Mouse (Mus musculus) heart, embryonic 12.5 days (tissue): ENCODE measurements around the gene Mapkap1. TPM values are rescaled to one million over a fixed set of nuclear protein-coding genes. Genes with fewer than 3 reads are reported as not detected.

Experiments
- ATAC-seq: fragments of 200-750 bp; cut with Nextera tagmentation; 2 replicates; pipeline ENCODE4 v1.8.0; 2017; ENCODE audit warnings: moderate TSS enrichment, moderate library complexity; ENCODE audit not compliant: insufficient number of reproducible peaks, low FRiP score
- H3K27ac ChIP-seq: fragments of 300-500 bp; sonication (generic); 2 replicates; pipeline ENCODE4 v1.5.1; 2016; ENCODE audit warnings: mild to moderate bottlenecking, moderate library complexity; ENCODE audit not compliant: poor library complexity, severe bottlenecking
- H3K27me3 ChIP-seq: fragments of 300-500 bp; sonication (generic); replicated peaks from 2 replicates; pipeline ENCODE4 v1.6.1; 2016; ENCODE audit warnings: mild to moderate bottlenecking, moderate library complexity
- H3K36me3 ChIP-seq: fragments of 300-500 bp; sonication (generic); 2 replicates; pipeline ENCODE4 v1.6.1; 2016; ENCODE audit warnings: mild to moderate bottlenecking, moderate library complexity
- H3K4me1 ChIP-seq: fragments of 300-500 bp; sonication (generic); replicated peaks from 2 replicates; pipeline ENCODE4 v1.6.1; 2016; ENCODE audit warnings: mild to moderate bottlenecking
- H3K4me2 ChIP-seq: fragments of 300-500 bp; sonication (generic); 2 replicates; pipeline ENCODE4 v1.6.1; 2016; ENCODE audit warnings: mild to moderate bottlenecking, moderate library complexity
- H3K4me3 ChIP-seq: fragments of 300-500 bp; sonication (generic); 2 replicates; pipeline ENCODE4 v1.5.1; 2016; ENCODE audit warnings: mild to moderate bottlenecking
- H3K9ac ChIP-seq: fragments of 300-500 bp; sonication (generic); 2 replicates; pipeline ENCODE4 v1.6.1; 2016; ENCODE audit warnings: mild to moderate bottlenecking, moderate library complexity
- H3K9me3 ChIP-seq: fragments of 300-500 bp; sonication (generic); replicated peaks from 2 replicates; pipeline ENCODE4 v1.6.1; 2016; ENCODE audit warnings: mild to moderate bottlenecking, moderate library complexity
- WGBS: fragments of 180-500 bp; shearing (Covaris S2); methylation state at CpG from one replicate; pipeline ENCODE4 v1.1.7; 2016; 5-methylcytosine and 5-hydroxymethylcytosine counted together
- polyA plus RNA-seq: library from polyadenylated mRNA; unstranded; fragments of >200 nt; fragmentation: Nextera tagmentation; extraction: Ambion mirVana; gene quantifications from 2 replicates; pipeline ENCODE4 v1.2.1, GENCODE M21; 2016

Gene Mapkap1
- polyA plus RNA-seq, 1 experiment from 2014 or later: 63.4 TPM

DNA sequence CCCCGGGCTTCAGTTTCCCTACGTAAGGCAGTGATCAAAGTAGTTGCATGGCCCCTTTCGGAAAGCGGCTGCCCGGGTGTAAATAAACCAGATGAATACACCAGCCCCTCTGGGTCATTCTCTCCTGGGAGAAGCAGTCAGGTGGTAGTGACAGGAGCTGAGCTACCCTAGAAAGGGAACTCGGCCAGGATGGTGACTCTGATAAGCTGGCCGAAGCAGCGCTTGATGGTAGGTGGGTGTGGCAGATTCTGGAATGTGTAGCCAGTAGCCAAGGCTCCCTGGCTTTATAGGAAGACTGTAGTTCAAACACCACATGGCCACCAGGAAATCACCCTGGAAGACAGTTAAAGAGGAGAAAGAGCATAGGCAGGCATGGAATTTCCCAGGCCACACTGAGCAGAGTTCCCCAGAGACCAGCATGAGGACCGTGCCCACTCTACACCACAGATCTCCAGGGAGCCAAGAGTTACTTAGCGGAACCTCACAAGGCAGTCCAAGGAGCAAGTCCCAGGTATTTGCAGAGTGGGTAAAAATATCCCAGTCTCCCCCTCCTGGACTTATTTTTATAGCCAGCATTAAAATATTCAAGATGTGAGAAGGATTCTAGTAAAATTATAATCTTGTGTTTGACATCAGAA is 214.3 kb downstream of the Mapkap1 start:
- 0 out of 2 replicates have a peak, but pooled peaks have one; percentile 44 for ATAC-seq
- Histone ChIP-seq H3K9ac (no peak overlapping the region), H3K27me3 (no peaks in the 10 kb centered on the region), H3K4me3 (no peak overlapping the region), H3K9me3 (no peaks in the 10 kb centered on the region), H3K36me3 (peaks cover 19% of the 10 kb centered on the region), H3K4me2 (no peak overlapping the region), H3K27ac (no peak overlapping the region), H3K4me1 (peaks cover 39% of the 10 kb centered on the region)
- WGBS: 44% methylated on average over 10 of the region's 10 CpGs

DNA sequence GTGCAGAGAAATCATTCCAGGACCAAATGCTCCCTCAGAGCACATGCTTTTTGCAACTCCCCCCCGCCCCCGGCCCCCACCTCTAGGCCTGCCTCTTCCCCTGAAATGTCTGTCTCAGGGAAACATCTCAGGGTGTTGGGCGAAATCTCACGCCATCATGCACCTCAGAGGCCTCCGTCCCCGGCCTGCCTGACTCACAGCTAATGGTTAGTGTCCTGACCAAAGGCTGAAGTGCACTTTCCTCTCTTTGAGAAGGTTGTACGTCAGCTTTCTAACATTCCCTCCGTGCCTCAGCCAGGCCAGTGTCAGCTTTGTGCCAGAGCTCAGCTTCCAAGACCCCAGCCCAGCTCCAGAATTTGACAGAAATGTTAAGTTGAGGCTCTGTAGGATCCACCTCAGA is 214.9 kb downstream of the Mapkap1 start:
- WGBS: 71% methylated on average over 8 of the region's 8 CpGs
- Histone ChIP-seq H3K27ac (no peak overlapping the region), H3K9me3 (no peaks in the 10 kb centered on the region), H3K27me3 (no peaks in the 10 kb centered on the region), H3K9ac (no peak overlapping the region), H3K4me1 (peaks cover 39% of the 10 kb centered on the region), H3K4me3 (no peak overlapping the region), H3K36me3 (peaks cover 19% of the 10 kb centered on the region), H3K4me2 (no peak overlapping the region)
- ATAC-seq: no peak

DNA sequence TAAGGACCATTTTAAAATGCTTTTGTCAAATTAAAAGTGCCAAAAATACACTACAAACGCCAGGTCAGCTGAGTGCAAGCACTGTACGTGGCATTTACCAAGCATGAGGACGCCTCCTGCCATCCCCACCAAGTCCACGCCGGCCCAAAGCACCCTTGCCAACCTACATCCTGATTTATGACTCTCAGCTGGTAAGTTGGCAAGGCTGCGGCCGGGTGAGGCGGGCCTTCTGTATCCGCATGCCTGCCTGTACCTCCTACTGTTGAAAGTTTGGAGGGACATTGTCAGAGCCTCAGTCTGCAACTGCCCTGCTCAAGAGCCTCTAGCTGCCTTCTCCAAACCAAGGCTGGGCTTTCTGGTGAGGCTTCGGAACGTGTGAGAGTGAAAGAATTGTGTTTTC is 215.9 kb downstream of the Mapkap1 start:
- no peak overlapping the region for H3K4me2 ChIP-seq
- no peak overlapping the region for H3K27ac ChIP-seq
- no peaks in the 10 kb centered on the region for H3K9me3 ChIP-seq
- H3K4me1 ChIP-seq: peaks cover 46% of the 10 kb centered on the region
- WGBS: 89% methylated on average over 11 of the region's 11 CpGs
- H3K27me3 ChIP-seq: no peaks in the 10 kb centered on the region
- H3K4me3 ChIP-seq: no peak overlapping the region
- no peak overlapping the region for H3K9ac ChIP-seq
- H3K36me3 ChIP-seq: peaks cover 19% of the 10 kb centered on the region
- ATAC-seq: no peak

DNA sequence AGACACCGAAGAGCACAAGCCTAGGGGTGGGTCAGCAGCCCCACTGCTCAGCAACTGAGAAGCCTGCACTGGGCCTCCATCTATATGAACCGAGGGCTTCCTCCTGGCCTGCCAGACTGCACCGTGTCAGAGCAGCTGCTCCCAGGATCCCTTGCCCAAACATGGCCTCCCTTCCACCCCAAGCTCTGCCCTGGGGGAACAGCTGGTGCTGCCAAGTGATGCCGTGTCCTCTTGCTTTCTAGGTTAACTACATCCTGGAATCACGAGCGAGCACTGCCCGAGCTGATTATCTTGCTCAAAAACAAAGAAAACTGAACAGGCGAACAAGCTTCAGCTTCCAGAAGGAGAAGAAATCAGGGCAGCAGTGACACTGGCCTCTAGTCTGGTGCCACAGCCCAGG is 216.6 kb downstream of the Mapkap1 start:
- no peak overlapping the region for H3K4me3 ChIP-seq
- no peak overlapping the region for H3K9ac ChIP-seq
- H3K36me3 ChIP-seq: peaks cover 19% of the 10 kb centered on the region
- peaks cover 45% of the 10 kb centered on the region for H3K4me1 ChIP-seq
- WGBS: 81% methylated on average over 8 of the region's 8 CpGs
- H3K9me3 ChIP-seq: no peaks in the 10 kb centered on the region
- H3K27ac ChIP-seq: no peak overlapping the region
- H3K4me2 ChIP-seq: no peak overlapping the region
- no peaks in the 10 kb centered on the region for H3K27me3 ChIP-seq
- no peak for ATAC-seq

DNA sequence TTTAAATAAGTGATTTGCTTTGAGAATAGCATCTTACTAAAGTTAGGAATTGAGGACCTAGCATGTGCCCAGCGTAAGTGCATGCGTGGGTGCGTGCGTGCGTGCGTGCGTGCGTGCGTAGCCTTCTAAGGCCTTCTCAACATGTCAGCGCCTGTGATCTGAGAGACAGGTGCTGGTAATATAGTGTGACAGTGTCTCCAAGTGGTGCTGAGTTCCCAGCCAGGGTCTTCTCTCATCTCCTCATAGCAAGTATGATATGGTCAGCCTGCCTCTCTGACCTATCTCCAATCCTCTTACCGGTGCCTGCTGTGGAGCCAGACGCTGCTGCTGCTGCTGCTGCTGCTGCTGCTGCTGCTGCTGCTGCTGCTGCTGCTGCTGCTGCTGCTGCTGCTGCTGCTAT is 217.5 kb downstream of the Mapkap1 start:
- no peaks in the 10 kb centered on the region for H3K9me3 ChIP-seq
- H3K36me3 ChIP-seq: peaks cover 19% of the 10 kb centered on the region
- no peak for ATAC-seq
- whole genome bisulfite sequencing: 88% methylated on average over 12 of the region's 12 CpGs
- no peak overlapping the region for H3K4me2 ChIP-seq
- H3K4me3 ChIP-seq: no peak overlapping the region
- peaks cover 47% of the 10 kb centered on the region for H3K4me1 ChIP-seq
- no peaks in the 10 kb centered on the region for H3K27me3 ChIP-seq
- no peak overlapping the region for H3K9ac ChIP-seq
- H3K27ac ChIP-seq: no peak overlapping the region

DNA sequence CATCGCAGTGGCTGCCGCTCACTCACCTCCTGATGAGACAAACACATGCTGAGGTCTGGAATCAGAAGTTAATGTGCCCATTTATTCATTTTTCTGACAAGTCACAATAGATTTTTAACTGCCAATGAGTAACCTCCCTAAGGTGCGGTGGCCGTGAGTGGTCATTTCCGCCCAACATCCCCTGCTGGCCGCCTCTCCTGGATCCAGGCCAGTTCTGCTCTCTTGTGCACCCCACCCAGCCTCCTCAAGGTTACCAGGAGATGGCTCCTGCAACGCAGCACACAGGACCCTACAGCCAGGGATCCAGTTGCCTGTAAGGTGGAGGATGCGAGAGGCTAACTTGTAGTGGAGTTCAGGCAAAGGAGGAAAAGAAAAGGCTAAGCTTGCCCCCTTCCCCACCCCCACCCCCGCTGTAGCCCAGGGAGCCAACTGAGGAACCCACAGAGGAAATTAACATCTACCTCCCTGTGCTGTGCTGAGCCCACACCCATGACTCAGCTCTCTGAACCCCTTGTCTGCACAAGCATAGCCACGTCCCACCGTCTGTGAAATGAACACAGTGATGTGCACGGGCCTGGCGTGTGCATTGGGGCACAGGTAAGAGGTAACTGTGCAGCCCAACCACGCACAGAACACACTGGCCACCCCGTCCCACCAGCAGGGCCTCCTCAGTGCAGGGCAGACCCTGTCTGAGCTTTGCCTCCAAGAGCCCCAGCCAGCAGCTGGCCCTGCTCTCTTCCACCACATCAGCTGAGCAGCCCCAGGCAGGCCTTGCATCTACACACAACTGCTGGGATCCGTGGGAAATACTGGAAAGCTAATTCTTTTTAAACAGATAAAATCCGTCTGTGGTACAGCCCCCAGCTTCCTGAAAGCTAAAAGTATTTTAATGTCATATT is 221.0 kb downstream of the Mapkap1 start:
- 63% methylated on average over 17 of the region's 17 CpGs for WGBS
- Histone ChIP-seq H3K4me3 (no peak overlapping the region), H3K27ac (0 out of 2 replicates have a peak overlapping the region, but pooled peaks have one; percentile 41), H3K36me3 (peaks cover 17% of the 10 kb centered on the region), H3K27me3 (no peaks in the 10 kb centered on the region), H3K4me2 (no peak overlapping the region), H3K4me1 (peaks cover 31% of the 10 kb centered on the region), H3K9ac (0 out of 2 replicates have a peak overlapping the region, but pooled peaks have one; percentile 17), H3K9me3 (no peaks in the 10 kb centered on the region)
- 0 out of 2 replicates have a peak, but pooled peaks have one; percentile 22 for ATAC-seq

DNA sequence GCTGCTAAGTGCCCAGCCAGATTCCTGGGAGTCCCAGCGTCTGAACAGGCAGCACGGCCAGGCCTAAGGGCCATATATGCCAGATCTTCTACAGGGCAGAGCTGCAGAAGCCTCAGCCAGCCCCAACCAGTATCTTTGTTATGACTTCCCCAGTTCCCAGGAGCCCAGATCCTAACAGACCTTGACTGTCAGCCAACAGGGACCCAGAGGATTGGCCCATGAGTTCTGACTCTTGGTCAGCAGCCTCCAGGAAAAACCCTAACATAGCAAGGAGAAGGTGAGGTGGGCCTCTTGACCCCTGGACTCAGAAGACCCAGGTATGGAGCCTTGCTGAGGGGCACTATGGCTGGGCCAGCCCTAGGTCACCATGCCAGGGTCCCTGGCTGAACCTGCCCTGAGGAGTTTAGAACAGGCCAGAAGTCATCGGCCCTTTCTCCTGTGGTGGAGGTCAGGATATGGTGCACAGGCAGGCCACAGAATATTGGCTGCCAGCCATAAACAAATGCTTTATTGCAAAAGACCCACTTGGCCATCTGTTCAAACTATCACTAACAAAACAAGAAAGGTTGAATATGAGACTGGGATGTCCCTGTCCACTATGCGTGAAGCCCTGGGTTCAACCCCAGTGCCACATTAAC is 222.5 kb downstream of the Mapkap1 start:
- 64% methylated on average over 4 of the region's 4 CpGs for WGBS
- H3K4me3 ChIP-seq: no peak overlapping the region
- ATAC-seq: no peak
- H3K4me1 ChIP-seq: peaks cover 31% of the 10 kb centered on the region
- H3K27me3 ChIP-seq: no peaks in the 10 kb centered on the region
- H3K36me3 ChIP-seq: peaks cover 8% of the 10 kb centered on the region
- H3K9ac ChIP-seq: no peak overlapping the region
- no peak overlapping the region for H3K4me2 ChIP-seq
- no peak overlapping the region for H3K27ac ChIP-seq
- H3K9me3 ChIP-seq: no peaks in the 10 kb centered on the region

DNA sequence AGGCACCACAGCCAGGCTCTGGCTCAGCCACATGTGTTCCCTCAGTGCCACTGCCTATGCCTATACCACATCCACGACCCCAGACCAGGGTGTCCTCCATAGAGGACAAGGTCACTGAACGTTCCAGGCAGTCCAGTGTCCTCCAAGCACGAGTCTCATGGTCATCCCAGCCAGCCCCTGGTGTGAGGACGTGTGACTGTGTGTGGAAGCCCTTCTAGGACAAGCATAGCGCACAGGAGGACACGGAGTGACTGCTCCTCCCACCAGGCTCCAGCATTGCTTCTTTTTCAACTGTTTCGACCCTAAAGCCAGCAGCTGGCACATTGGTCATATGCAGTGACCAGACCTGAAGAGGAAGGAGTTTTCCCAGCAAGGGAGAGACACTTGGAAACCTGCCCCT is 223.2 kb downstream of the Mapkap1 start:
- no peak for ATAC-seq
- WGBS: 68% methylated on average over 7 of the region's 7 CpGs
- no peak overlapping the region for H3K27ac ChIP-seq

DNA sequence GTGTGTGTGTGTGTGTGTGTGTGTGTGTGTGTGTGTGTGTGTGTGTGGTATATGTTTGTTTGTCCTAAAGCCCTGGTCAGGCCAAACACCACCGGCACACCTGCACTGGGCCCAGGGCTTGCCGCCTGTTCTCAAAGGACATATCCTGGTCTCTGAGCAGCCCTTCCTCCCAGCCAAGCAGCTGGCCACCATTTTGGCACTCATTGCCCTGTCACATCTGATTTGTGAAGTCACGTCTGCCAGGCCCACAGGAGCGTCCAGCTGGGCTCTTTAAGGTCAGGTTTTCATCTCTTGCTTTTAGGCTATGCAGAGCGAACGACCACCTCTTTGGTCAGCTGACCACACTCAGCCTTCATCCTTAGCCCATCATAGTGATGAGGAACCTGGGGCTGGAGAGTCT is 223.9 kb downstream of the Mapkap1 start:
- no peaks in the 10 kb centered on the region for H3K9me3 ChIP-seq
- no peak for ATAC-seq
- H3K4me1 ChIP-seq: peaks cover 30% of the 10 kb centered on the region
- no peak overlapping the region for H3K9ac ChIP-seq
- no peak overlapping the region for H3K27ac ChIP-seq
- H3K36me3 ChIP-seq: no peaks in the 10 kb centered on the region
- H3K4me2 ChIP-seq: no peak overlapping the region
- no peak overlapping the region for H3K4me3 ChIP-seq
- no peaks in the 10 kb centered on the region for H3K27me3 ChIP-seq
- 84% methylated on average over 6 of the region's 6 CpGs for whole genome bisulfite sequencing

More for the DNA sequence above, 223.2 kb downstream of the Mapkap1 start:
- no peak overlapping the region for H3K4me2 ChIP-seq
- no peaks in the 10 kb centered on the region for H3K27me3 ChIP-seq
- H3K9ac ChIP-seq: no peak overlapping the region
- H3K9me3 ChIP-seq: no peaks in the 10 kb centered on the region
- H3K36me3 ChIP-seq: peaks cover 4% of the 10 kb centered on the region; the same call in 1 of the 2 replicates
- peaks cover 31% of the 10 kb centered on the region for H3K4me1 ChIP-seq
- H3K4me3 ChIP-seq: no peak overlapping the region

DNA sequence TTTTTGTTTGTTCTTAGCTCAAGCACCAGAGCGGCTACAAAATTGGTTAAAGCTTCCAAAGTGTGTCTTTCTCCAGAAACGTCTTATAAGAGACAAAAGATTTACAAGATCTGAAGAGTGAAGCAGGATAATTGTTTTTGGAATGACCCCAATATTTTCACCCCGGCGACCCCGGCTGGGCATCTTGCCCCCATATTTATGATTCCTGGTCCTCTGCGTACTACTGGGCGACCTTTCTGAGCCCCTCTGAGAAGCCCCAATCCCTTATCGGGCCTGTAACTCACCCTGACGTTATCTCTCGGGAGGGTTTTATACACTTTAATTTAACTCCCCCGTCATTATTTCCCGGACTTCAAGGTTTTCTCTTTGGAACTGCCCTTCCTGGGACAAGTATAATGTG is 225.5 kb downstream of the Mapkap1 start:
- Histone ChIP-seq H3K27me3 (no peaks in the 10 kb centered on the region), H3K4me2 (no peak overlapping the region), H3K27ac (no peak overlapping the region), H3K9me3 (no peaks in the 10 kb centered on the region), H3K4me3 (no peak overlapping the region), H3K36me3 (no peaks in the 10 kb centered on the region), H3K9ac (no peak overlapping the region), H3K4me1 (peaks cover 28% of the 10 kb centered on the region)
- 85% methylated on average over 12 of the region's 12 CpGs for WGBS
- no peak for ATAC-seq
